Mouse (Mus musculus): Measurements from ENCODE around the gene Bod1l. TPM values are rescaled to one million over a fixed set of nuclear protein-coding genes. Genes with fewer than 3 reads are reported as not detected.

Gene Bod1l
- total RNA-seq (2017) = 40.3 to 68.9 TPM (median 52.9 TPM) in 3 replicates

GRCm38 (mm10) chr5:41844147-41844529, at the start of gene Bod1l:
Bod1l (minus strand) TSS chr5:41844315.
- ATAC-seq (replicated peaks; ENCODE audit: insufficient number of reproducible peaks, low FRiP score, low TSS enrichment, poor library complexity, severe bottlenecking) = peak; percentile 87

GRCm38 (mm10) chr5:41893351-41893750, 49.2 kb upstream of the Bod1l start:
- no peak for ATAC-seq (replicated peaks; ENCODE audit: insufficient number of reproducible peaks, low FRiP score, low TSS enrichment, poor library complexity, severe bottlenecking)

DNA sequence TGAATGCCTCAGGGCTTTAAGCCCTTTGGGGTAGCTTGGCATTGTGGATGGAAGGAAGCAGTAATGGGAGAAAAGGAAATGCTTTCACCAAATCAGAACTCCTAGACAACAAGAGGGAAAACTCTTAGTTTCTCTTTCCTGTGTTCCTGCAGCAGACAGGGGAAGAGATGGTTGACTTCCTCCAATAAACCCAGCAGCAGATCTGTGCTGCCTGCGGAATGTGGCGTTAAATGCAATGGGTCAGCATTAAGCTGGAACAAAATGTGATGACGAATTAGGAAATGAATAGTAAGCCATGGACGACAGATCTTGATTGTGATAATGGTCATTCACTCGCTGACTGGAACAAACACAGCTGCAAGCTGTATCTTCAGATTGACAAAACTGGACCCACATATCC, 46.8 kb upstream of the Bod1l start:
- no peak for ATAC-seq (replicated peaks; ENCODE audit: insufficient number of reproducible peaks, low FRiP score, low TSS enrichment, poor library complexity, severe bottlenecking)

GRCm38 (mm10) chr5:41889245-41889849, 45.2 kb upstream of the Bod1l start:
- no peak for ATAC-seq (replicated peaks; ENCODE audit: insufficient number of reproducible peaks, low FRiP score, low TSS enrichment, poor library complexity, severe bottlenecking)

DNA sequence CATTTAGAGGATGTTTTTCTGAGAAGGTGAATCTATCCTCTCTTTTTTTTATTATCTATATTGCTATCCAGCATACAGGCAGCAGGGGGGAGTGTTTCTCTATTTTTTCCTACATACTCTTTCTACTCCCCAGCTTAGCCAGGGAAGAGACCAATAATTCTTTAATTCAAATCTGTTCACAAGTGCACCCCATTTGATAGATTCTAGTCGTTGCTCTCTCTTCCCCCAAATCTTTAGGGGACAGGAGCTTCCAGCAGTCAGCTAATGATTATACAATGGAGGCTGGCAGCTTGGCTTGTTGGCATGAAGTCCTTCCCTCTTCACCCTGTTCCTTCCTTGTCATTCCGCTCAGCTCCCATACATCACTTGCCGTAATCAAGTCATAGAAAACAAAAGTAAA, 44.7 kb upstream of the Bod1l start:
- no peak for ATAC-seq (replicated peaks; ENCODE audit: insufficient number of reproducible peaks, low FRiP score, low TSS enrichment, poor library complexity, severe bottlenecking)

GRCm38 (mm10) chr5:41887738-41888137, 43.6 kb upstream of the Bod1l start:
- ATAC-seq (replicated peaks; ENCODE audit: insufficient number of reproducible peaks, low FRiP score, low TSS enrichment, poor library complexity, severe bottlenecking) = no peak

DNA sequence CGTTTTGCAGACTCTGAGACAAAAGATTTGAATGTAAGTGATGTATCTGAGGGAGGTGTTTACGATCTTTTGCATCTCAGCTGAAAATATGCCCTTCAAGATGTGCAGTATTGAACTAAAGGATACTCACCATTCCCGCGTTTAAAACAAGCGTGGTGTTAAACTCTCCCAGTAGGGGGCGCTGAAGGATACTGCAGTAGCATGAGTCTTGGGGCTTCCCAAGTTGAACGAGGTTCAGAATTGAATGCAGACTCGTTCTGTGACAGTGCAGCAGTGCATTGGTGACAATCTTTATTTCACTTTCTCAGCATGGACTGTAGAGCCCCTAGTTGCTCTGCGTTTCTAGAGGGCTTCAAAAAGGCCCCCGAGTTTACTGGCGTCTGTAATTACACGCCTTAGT, 40.4 kb upstream of the Bod1l start:
- ATAC-seq (replicated peaks; ENCODE audit: insufficient number of reproducible peaks, low FRiP score, low TSS enrichment, poor library complexity, severe bottlenecking) = no peak

GRCm38 (mm10) chr5:41871164-41871563, 27.0 kb upstream of the Bod1l start:
- ATAC-seq (replicated peaks; ENCODE audit: insufficient number of reproducible peaks, low FRiP score, low TSS enrichment, poor library complexity, severe bottlenecking) = no peak

GRCm38 (mm10) chr5:41855781-41856180, 11.7 kb upstream of the Bod1l start:
- no peak for ATAC-seq (replicated peaks; ENCODE audit: insufficient number of reproducible peaks, low FRiP score, low TSS enrichment, poor library complexity, severe bottlenecking)

- no peak for ATAC-seq (replicated peaks; ENCODE audit: insufficient number of reproducible peaks, low FRiP score, low TSS enrichment, poor library complexity, severe bottlenecking)
These were observed 1.4 kb upstream of the Bod1l start for GRCm38 (mm10) chr5:41845558-41845937.

DNA sequence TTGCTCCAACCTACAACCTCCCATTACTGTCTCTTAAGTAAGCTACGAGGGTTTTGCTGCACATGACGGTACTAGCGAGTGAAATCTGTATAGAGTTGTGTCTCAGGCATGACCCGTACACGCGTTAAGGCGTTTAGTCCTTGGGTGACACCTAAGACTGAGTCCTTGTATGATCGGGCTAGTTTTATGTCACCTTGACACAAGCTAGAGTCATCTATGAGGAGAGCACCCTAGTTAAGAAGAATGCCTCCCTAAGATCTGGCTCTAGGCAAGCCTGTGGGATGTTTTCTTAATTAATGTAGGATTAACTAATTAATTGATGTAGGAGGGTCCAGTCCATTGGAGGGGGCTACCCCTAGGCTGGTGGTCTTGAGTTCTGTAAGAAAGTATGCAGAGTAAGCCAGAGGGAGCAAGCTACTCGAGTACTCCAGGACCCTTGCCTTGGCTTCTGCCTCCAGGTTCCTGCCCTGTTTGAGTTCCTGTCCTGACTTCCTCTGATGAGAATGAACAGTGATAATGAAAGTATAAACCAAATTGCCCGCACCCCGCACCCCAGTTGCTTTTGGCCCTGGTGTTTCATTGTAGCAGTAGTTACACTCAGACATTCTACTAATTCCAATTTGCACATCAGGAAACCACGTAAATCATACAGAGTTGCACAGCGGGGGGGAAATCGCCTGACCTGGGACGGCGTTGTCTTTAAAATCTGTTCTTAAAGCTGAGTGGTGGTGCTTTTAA, 874 bp upstream of the Bod1l start:
- 0 out of 2 replicates have a peak, but pooled peaks have one; percentile 19 for ATAC-seq (replicated peaks; ENCODE audit: insufficient number of reproducible peaks, low FRiP score, low TSS enrichment, poor library complexity, severe bottlenecking)

GRCm38 (mm10) chr5:41843419-41844146, 532 bp downstream of the Bod1l start:
- no peak for ATAC-seq (replicated peaks; ENCODE audit: insufficient number of reproducible peaks, low FRiP score, low TSS enrichment, poor library complexity, severe bottlenecking)

- no peak for ATAC-seq (replicated peaks; ENCODE audit: insufficient number of reproducible peaks, low FRiP score, low TSS enrichment, poor library complexity, severe bottlenecking)
These were observed 1.4 kb downstream of the Bod1l start for GRCm38 (mm10) chr5:41842681-41843080.

DNA sequence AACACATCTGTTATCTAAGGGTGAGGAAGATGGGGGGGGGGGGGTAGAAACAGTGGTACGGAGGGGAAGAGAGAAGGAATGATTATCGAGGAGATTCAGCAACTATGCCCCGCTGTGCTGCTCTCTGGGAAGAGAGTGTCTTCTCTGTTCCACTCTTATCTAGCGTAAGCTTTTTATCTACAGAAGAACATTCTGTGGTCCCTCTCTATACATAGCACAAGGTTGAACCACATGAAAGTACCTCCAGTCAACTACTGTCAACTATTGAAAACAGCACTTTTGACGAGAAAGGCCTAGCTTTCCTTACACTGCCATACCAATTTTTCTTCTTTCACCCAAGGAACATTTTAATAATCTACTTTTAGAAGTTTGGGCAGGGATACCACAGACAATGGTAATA, 2.4 kb downstream of the Bod1l start:
- no peak for ATAC-seq (replicated peaks; ENCODE audit: insufficient number of reproducible peaks, low FRiP score, low TSS enrichment, poor library complexity, severe bottlenecking)

DNA sequence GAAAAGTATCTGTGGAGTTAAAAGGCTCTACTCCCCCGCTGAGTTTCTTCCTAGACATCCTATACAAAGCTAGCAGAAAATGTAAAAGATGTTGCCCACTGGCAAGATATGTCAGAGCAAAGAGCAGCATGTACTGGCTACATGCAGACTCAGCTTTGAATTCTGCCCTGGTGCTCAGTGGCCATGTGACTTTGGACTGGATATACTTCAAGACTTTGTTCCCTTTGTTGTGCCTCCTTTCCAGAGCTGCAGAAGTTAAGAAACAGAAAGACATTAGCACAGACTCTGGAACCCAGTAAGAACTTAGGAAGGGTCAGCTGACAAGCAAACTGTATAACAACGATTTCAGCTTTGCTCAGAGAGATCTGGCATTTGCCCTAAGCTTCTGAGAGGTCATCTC, 14.0 kb downstream of the Bod1l start:
- ATAC-seq (replicated peaks; ENCODE audit: insufficient number of reproducible peaks, low FRiP score, low TSS enrichment, poor library complexity, severe bottlenecking) = no peak

DNA sequence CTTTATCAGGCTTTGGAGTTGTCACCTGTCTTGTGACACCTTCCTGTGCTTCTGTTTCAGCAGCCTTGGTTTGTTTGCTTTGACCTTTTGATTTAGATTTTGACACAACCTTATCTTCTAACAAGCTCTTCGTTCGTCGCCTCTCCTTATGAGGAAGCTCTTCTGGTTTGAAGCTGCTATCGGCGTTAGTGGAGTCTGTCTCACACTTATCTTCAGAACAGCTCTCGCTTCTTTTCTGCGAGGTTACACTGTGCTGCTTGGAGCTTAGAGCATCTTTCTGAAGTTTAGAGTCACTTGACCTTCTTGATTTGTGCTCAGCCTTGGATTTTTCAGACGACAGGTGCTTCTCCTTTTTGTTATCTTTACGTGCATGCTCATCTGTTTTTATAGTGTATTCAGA, 23.0 kb downstream of the Bod1l start:
- no peak for ATAC-seq (replicated peaks; ENCODE audit: insufficient number of reproducible peaks, low FRiP score, low TSS enrichment, poor library complexity, severe bottlenecking)

GRCm38 (mm10) chr5:41820530-41820929, 23.6 kb downstream of the Bod1l start:
- ATAC-seq (replicated peaks; ENCODE audit: insufficient number of reproducible peaks, low FRiP score, low TSS enrichment, poor library complexity, severe bottlenecking) = no peak

GRCm38 (mm10) chr5:41812516-41812915, 31.6 kb downstream of the Bod1l start:
- no peak for ATAC-seq (replicated peaks; ENCODE audit: insufficient number of reproducible peaks, low FRiP score, low TSS enrichment, poor library complexity, severe bottlenecking)

- ATAC-seq (replicated peaks; ENCODE audit: insufficient number of reproducible peaks, low FRiP score, low TSS enrichment, poor library complexity, severe bottlenecking) = no peak
These were observed 32.8 kb downstream of the Bod1l start for GRCm38 (mm10) chr5:41811279-41811678.

DNA sequence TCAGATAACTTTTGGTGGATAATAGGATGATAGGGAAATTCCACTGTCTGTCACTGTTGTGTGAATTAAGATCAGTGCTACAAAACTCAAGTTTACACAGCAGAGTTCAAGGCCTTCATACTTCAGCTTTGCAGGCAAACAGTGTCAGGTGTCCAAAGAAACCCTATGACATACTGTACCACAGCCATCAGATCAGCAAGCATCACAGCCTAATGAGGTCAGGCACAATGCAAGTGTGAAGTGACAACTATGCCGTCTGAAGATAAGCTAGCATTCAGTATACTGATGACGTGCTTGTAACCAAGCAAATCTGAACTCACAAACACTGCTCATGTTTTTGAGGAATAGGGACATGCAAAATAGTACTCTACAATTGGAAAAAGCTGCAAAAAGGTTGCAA, 36.7 kb downstream of the Bod1l start:
- ATAC-seq (replicated peaks; ENCODE audit: insufficient number of reproducible peaks, low FRiP score, low TSS enrichment, poor library complexity, severe bottlenecking) = no peak

All from monocyte, adult 5-6 weeks (primary cell).